Mouse (Mus musculus) urinary bladder, postnatal 10 days (tissue): ENCODE measurements around the gene Ccdc189.

Source experiments
- DNase-seq: peaks from one replicate; pipeline ENCODE4 v3.0.0; 2022; ENCODE audit warnings: low spot score

Ccdc189 gene

GRCm38 (mm10) chr7:127591108-127591507 is 2.7 kb upstream of the Ccdc189 start:
- no peak for DNase-seq

GRCm38 (mm10) chr7:127589637-127590036 is 1.2 kb upstream of the Ccdc189 start:
- DNase-seq, result no peak

GRCm38 (mm10) chr7:127588901-127589300 is 506 bp upstream of the Ccdc189 start:
- DNase-seq, result no peak

- DNase-seq, result no peak
Observed at GRCm38 (mm10) chr7:127587196-127587595, 1.2 kb downstream of the Ccdc189 start.

- DNase-seq, result no peak
Observed at GRCm38 (mm10) chr7:127586149-127586548, 2.2 kb downstream of the Ccdc189 start.

- no peak for DNase-seq
Observed at GRCm38 (mm10) chr7:127585031-127585430, 3.4 kb downstream of the Ccdc189 start.

GRCm38 (mm10) chr7:127583260-127583659 is 5.1 kb downstream of the Ccdc189 start:
- no peak for DNase-seq

- DNase-seq, result no peak
Observed at GRCm38 (mm10) chr7:127574115-127574514, 14.3 kb downstream of the Ccdc189 start.

- DNase-seq, result no peak
Observed at GRCm38 (mm10) chr7:127573503-127574008, 14.8 kb downstream of the Ccdc189 start.

- no peak for DNase-seq
Observed at GRCm38 (mm10) chr7:127572895-127573471, 15.4 kb downstream of the Ccdc189 start, which contains the start of gene Phkg2. Gene Phkg2 (plus strand): TSS chr7:127573340.

- DNase-seq, result no peak
Observed at GRCm38 (mm10) chr7:127564381-127565150, 23.8 kb downstream of the Ccdc189 start.

GRCm38 (mm10) chr7:127561340-127561858 is 27.0 kb downstream of the Ccdc189 start, which contains the start of gene Tmem265:
Gene Tmem265 (plus strand): TSS chr7:127561390.
- DNase-seq, result no peak

GRCm38 (mm10) chr7:127560580-127560979 is 27.8 kb downstream of the Ccdc189 start:
- no peak for DNase-seq

- DNase-seq, result no peak
Observed at GRCm38 (mm10) chr7:127551558-127551957, 36.8 kb downstream of the Ccdc189 start.

GRCm38 (mm10) chr7:127549116-127549835 is 39.1 kb downstream of the Ccdc189 start:
- no peak for DNase-seq

GRCm38 (mm10) chr7:127541671-127542070 is 46.7 kb downstream of the Ccdc189 start:
- DNase-seq, result no peak
